Mouse (Mus musculus) activated CD4-positive, CD25-positive, alpha-beta regulatory T cell, adult 9 weeks (primary cell): ENCODE measurements around the gene Snu13. TPM values are rescaled to one million over a fixed set of nuclear protein-coding genes. Genes with fewer than 3 reads are reported as not detected.

Experiments
- polyA plus RNA-seq: library from polyadenylated mRNA; unstranded; fragments of 100-300 nt; shearing (Covaris generic); gene quantifications from one replicate; pipeline ENCODE4 v1.2.1, GENCODE M21; 2017

Snu13 gene
- polyA plus RNA-seq = 188 TPM

DNA sequence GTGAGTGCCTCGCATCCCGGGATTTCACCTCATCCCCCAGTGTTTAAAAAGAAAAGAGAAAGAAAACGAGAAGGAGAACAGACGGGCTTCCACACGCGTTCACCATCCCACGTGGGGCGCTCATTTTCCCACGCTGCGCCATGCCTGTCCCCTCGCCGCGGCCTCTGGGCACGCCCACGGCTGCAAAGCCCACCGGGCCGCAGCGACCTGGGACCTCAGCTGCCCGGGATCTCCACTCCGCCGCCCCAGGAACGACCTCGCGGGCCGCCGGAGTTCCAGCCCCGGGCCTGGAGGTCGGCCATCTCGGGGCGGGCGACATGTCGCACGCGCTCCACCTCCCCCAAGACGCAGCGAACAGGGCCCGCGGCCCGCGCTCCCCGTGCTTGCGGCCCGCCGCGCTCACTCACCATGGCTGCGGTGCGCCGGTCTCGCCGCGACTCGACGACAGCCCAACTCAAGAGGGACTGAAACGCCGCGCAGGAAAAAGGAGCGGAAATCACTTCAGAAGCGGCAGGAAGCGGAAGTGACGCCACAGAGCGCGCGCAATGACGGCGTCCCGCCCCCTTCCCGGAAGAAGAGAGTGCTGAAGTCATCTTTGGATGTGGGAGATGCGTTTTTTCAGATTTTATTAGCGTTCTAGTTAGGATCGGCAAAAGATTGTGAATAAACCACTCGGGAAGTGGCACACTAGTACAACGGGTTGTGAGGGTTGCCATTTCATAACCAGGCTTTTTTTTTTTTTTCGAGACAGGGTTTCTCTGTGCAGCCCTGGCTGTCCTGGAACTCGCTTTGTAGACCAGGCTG lies at the start of gene Snu13:
Snu13 (minus strand) TSS at position 519 of the 804 bp plus-strand sequence.

GRCm38 (mm10) chr15:82069898-82070297 lies 22.5 kb upstream of the Snu13 start, which contains the start of gene Mei1:
Gene Mei1 (plus strand): TSS chr15:82069996.

DNA sequence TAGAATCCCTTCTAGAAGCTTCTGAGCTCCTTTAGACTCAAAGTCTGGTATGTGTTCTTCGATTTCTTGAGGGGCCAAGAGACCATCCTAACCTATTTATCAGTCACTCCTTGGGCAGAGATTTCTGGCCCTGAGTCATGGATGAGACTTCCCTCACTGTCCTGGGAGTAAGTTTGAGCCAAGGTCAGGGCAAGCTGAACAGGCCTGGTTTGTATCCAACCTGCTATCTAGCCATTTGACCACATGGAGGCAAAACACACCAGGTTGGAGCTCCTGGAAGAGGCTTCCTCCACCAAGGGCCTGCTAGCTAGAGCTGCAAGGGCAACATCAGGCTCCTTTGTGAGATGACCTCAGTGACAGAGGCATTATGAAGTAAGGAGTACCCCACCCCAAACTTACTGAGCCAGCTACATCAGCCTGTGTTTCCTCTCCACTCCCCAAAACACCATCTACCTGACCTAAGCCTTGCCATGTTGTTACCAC lies 11.4 kb upstream of the Snu13 start, which contains the start of gene 4930407I10Rik:
4930407I10Rik (plus strand) TSS at position 433 of the 483 bp plus-strand sequence.

DNA sequence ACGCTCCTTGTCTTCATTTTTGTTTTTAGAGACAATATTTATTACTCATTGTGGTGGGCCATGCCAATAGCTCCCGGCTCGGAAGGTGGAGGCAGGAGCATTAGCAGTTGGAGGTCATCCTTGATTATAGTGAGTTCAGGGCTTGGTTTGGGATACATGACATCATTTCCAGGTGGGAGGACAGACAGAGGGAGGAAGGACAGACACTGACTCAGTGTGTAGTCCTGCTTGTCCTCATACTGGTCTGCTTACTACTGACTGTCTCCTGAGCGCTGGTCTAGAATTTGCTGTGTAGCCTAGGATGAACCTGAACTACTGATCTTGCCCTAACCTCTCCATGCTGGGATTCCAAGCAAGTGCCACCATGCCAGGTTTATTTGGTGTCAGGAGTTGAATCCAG lies 13.6 kb downstream of the Snu13 start, which contains the start of gene Desi1:
Desi1 (minus strand) TSS at position 101 of the 400 bp plus-strand sequence.

Other genes with a start within 250 kb of the Snu13 start
- 13.4 TPM for gene Tef, start 245.2 kb downstream of the Snu13 start, polyA plus RNA-seq
- 79.1 TPM for gene Tob2, start 188.8 kb downstream of the Snu13 start, polyA plus RNA-seq
- gene Phf5a, start 175.7 kb downstream of the Snu13 start, polyA plus RNA-seq = 110 TPM
- gene Aco2, start 175.3 kb downstream of the Snu13 start, polyA plus RNA-seq = 135 TPM
- 36.9 TPM for gene Polr3h, start 121.4 kb downstream of the Snu13 start, polyA plus RNA-seq
- gene Csdc2, start 110.8 kb downstream of the Snu13 start, polyA plus RNA-seq = not detected
- 10.6 TPM for gene Pmm1, start 86.7 kb downstream of the Snu13 start, polyA plus RNA-seq
- not detected for gene 1700029P11Rik, start 67.1 kb downstream of the Snu13 start, polyA plus RNA-seq
- gene Xrcc6, start 59.8 kb downstream of the Snu13 start, polyA plus RNA-seq = 73.3 TPM
- 34.1 TPM for gene Desi1, start 13.7 kb downstream of the Snu13 start, polyA plus RNA-seq
- gene 4930407I10Rik, start 11.6 kb upstream of the Snu13 start, polyA plus RNA-seq = not detected
- 0.09 TPM for gene Mei1, start 22.4 kb upstream of the Snu13 start, polyA plus RNA-seq
- gene Ccdc134, start 80.3 kb upstream of the Snu13 start, polyA plus RNA-seq = 32.2 TPM
- 169 TPM for gene Srebf2, start 99.6 kb upstream of the Snu13 start, polyA plus RNA-seq
- not detected for gene Shisa8, start 165.2 kb upstream of the Snu13 start, polyA plus RNA-seq
- 2.2 TPM for gene Tnfrsf13c, start 176.8 kb upstream of the Snu13 start, polyA plus RNA-seq
- 5.3 TPM for gene Cenpm, start 197.2 kb upstream of the Snu13 start, polyA plus RNA-seq
- gene 1500009C09Rik, start 204.8 kb upstream of the Snu13 start, polyA plus RNA-seq = not detected
- not detected for gene Sept3, start 227.3 kb upstream of the Snu13 start, polyA plus RNA-seq